Mouse (Mus musculus) forebrain, embryonic 11.5 days (tissue): ENCODE measurements around the gene Dcun1d2. TPM values are rescaled to one million over a fixed set of nuclear protein-coding genes. Genes with fewer than 3 reads are reported as not detected.

Experiments used
- ATAC-seq: fragments of 200-750 bp; cut with Nextera tagmentation; replicated peaks from 2 replicates; pipeline ENCODE4 v1.8.0; 2017; ENCODE audit warnings: moderate TSS enrichment; ENCODE audit not compliant: low FRiP score
- DNase-seq: peaks from one replicate; pipeline ENCODE4 v3.0.0-alpha.2; 2017; ENCODE audit warnings: low spot score
- H3K27ac ChIP-seq: fragments of 300-500 bp; sonication (generic); 2 replicates; pipeline ENCODE4 v1.5.1; 2014; ENCODE audit warnings: low read depth, low read length
- H3K27me3 ChIP-seq: fragments of 300-500 bp; sonication (generic); 2 replicates; pipeline ENCODE4 v1.6.1; 2014; ENCODE audit warnings: mild to moderate bottlenecking, low read length, mixed read lengths; ENCODE audit not compliant: control insufficient read depth, insufficient read depth
- H3K36me3 ChIP-seq: fragments of 300-500 bp; sonication (generic); 2 replicates; pipeline ENCODE4 v1.6.1; 2014; ENCODE audit warnings: mild to moderate bottlenecking, low read length, moderate library complexity, mixed read lengths; ENCODE audit not compliant: control insufficient read depth, insufficient read depth
- H3K4me1 ChIP-seq: fragments of 300-500 bp; sonication (generic); replicated peaks from 2 replicates; pipeline ENCODE4 v1.6.1; 2014; ENCODE audit warnings: low read length, mixed read lengths; ENCODE audit not compliant: control insufficient read depth, insufficient read depth
- H3K4me2 ChIP-seq: fragments of 300-500 bp; sonication (generic); 2 replicates; pipeline ENCODE4 v1.6.1; 2014; ENCODE audit warnings: low read depth, mild to moderate bottlenecking, low read length, moderate library complexity, mixed read lengths; ENCODE audit not compliant: severe bottlenecking
- H3K4me3 ChIP-seq: fragments of 300-500 bp; sonication (generic); 2 replicates; pipeline ENCODE4 v1.5.1; 2014; ENCODE audit warnings: low read depth, low read length
- H3K9ac ChIP-seq: fragments of 300-500 bp; sonication (generic); 2 replicates; pipeline ENCODE4 v1.6.1; 2014; ENCODE audit warnings: low read length
- H3K9me3 ChIP-seq: fragments of 300-500 bp; sonication (generic); 2 replicates; pipeline ENCODE4 v1.6.1; 2016; ENCODE audit warnings: low read length, mixed read lengths; ENCODE audit not compliant: control insufficient read depth
- WGBS: fragments of 180-500 bp; shearing (Covaris S2); extraction: QIAGEN DNeasy Blood & Tissue Kit; methylation state at CpG from one replicate; pipeline ENCODE4 v1.1.7; 2014; 5-methylcytosine and 5-hydroxymethylcytosine counted together
- polyA plus RNA-seq: library from polyadenylated mRNA; unstranded; fragments of >200 nt; fragmentation: Nextera tagmentation; extraction: Ambion mirVana; gene quantifications from 2 replicates; pipeline ENCODE4 v1.2.1, GENCODE M21; 2014

Gene Dcun1d2
- polyA plus RNA-seq, 1 experiment from 2014 or later = 33.8 TPM

- WGBS = 88% methylated on average over 11 of the region's 11 CpGs
- no peak for DNase-seq
- Histone ChIP-seq H3K9me3 (no peaks in the 10 kb centered on the region; the same call in 1 of the 2 replicates), H3K27ac (no peak overlapping the region), H3K9ac (no peak overlapping the region), H3K4me1 (no peaks in the 10 kb centered on the region), H3K36me3 (no peaks in the 10 kb centered on the region), H3K27me3 (no peaks in the 10 kb centered on the region), H3K4me2 (no peak overlapping the region), H3K4me3 (no peak overlapping the region)
- no peak for ATAC-seq
Observed at GRCm38 (mm10) chr8:13244343-13244880, 43.5 kb downstream of the Dcun1d2 start.

- 84% methylated on average over 10 of the region's 10 CpGs for WGBS
- Histone ChIP-seq H3K36me3 (no peaks in the 10 kb centered on the region), H3K4me2 (no peak overlapping the region), H3K27me3 (no peaks in the 10 kb centered on the region), H3K9me3 (no peaks in the 10 kb centered on the region; the same call in 1 of the 2 replicates), H3K4me3 (no peak overlapping the region), H3K4me1 (no peaks in the 10 kb centered on the region), H3K9ac (no peak overlapping the region), H3K27ac (no peak overlapping the region)
- ATAC-seq (no peak), DNase-seq (no peak)
Observed at GRCm38 (mm10) chr8:13242985-13243870, 44.7 kb downstream of the Dcun1d2 start.

- Histone ChIP-seq H3K9me3 (no peaks in the 10 kb centered on the region), H3K27me3 (no peaks in the 10 kb centered on the region), H3K4me3 (no peak overlapping the region), H3K36me3 (no peaks in the 10 kb centered on the region), H3K4me1 (no peaks in the 10 kb centered on the region), H3K9ac (no peak overlapping the region), H3K27ac (no peak overlapping the region), H3K4me2 (no peak overlapping the region)
- ATAC-seq = no peak
- 85% methylated on average over 7 of the region's 7 CpGs for WGBS
- no peak for DNase-seq
Observed at GRCm38 (mm10) chr8:13240691-13241090, 47.2 kb downstream of the Dcun1d2 start.

- WGBS = 89% methylated on average over 9 of the region's 9 CpGs
- no peak for ATAC-seq
- H3K27ac ChIP-seq = no peak overlapping the region
- no peak for DNase-seq
- no peaks in the 10 kb centered on the region for H3K27me3 ChIP-seq
- H3K9ac ChIP-seq = no peak overlapping the region
- no peaks in the 10 kb centered on the region for H3K36me3 ChIP-seq
- no peak overlapping the region for H3K4me2 ChIP-seq
- no peaks in the 10 kb centered on the region for H3K4me1 ChIP-seq
- no peaks in the 10 kb centered on the region for H3K9me3 ChIP-seq
- H3K4me3 ChIP-seq = no peak overlapping the region
Observed at GRCm38 (mm10) chr8:13240055-13240454, 47.9 kb downstream of the Dcun1d2 start.

GRCm38 (mm10) chr8:13234803-13235202 is 53.1 kb downstream of the Dcun1d2 start:
- H3K4me3 ChIP-seq = no peak overlapping the region
- no peaks in the 10 kb centered on the region for H3K4me1 ChIP-seq
- no peak for ATAC-seq

GRCm38 (mm10) chr8:13230471-13230870 is 57.5 kb downstream of the Dcun1d2 start:
- Histone ChIP-seq H3K9ac (no peak overlapping the region), H3K27ac (no peak overlapping the region), H3K9me3 (no peaks in the 10 kb centered on the region), H3K27me3 (no peaks in the 10 kb centered on the region), H3K4me3 (no peak overlapping the region), H3K4me2 (no peak overlapping the region), H3K36me3 (no peaks in the 10 kb centered on the region), H3K4me1 (peaks cover 7% of the 10 kb centered on the region; the same call in 1 of the 2 replicates)
- ATAC-seq = no peak
- 95% methylated on average over 4 of the region's 4 CpGs for WGBS
- no peak for DNase-seq

More at GRCm38 (mm10) chr8:13234803-13235202, 53.1 kb downstream of the Dcun1d2 start:
- Histone ChIP-seq H3K36me3 (no peaks in the 10 kb centered on the region), H3K9me3 (no peaks in the 10 kb centered on the region), H3K9ac (no peak overlapping the region), H3K27ac (no peak overlapping the region), H3K27me3 (no peaks in the 10 kb centered on the region), H3K4me2 (no peak overlapping the region)
- no peak for DNase-seq
- 91% methylated on average over 13 of the region's 13 CpGs for WGBS

- Histone ChIP-seq H3K36me3 (no peaks in the 10 kb centered on the region), H3K4me2 (no peak overlapping the region), H3K9me3 (no peaks in the 10 kb centered on the region), H3K27me3 (no peaks in the 10 kb centered on the region), H3K4me1 (peaks cover 7% of the 10 kb centered on the region; the same call in 1 of the 2 replicates), H3K27ac (no peak overlapping the region), H3K4me3 (no peak overlapping the region), H3K9ac (no peak overlapping the region)
- ATAC-seq (no peak), DNase-seq (no peak)
- WGBS = 89% methylated on average over 12 of the region's 12 CpGs
Observed at GRCm38 (mm10) chr8:13229802-13230201, 58.1 kb downstream of the Dcun1d2 start.

- Histone ChIP-seq H3K27ac (no peak overlapping the region), H3K27me3 (no peaks in the 10 kb centered on the region), H3K36me3 (no peaks in the 10 kb centered on the region), H3K4me1 (peaks cover 7% of the 10 kb centered on the region; the same call in 1 of the 2 replicates), H3K4me2 (no peak overlapping the region), H3K9ac (no peak overlapping the region), H3K9me3 (no peaks in the 10 kb centered on the region), H3K4me3 (no peak overlapping the region)
- DNase-seq (no peak), ATAC-seq (no peak)
- 64% methylated on average over 9 of the region's 9 CpGs for WGBS
Observed at GRCm38 (mm10) chr8:13228923-13229610, 58.9 kb downstream of the Dcun1d2 start.
